Mouse (Mus musculus) liver, adult 2 months (tissue): ENCODE data around the gene Elovl5.

Experiments
- CTCF ChIP-seq: fragments of 200-500 bp; IDR thresholded peaks from 2 replicates; pipeline ENCODE4 v1.5.1; 2011; ENCODE audit warnings: low read depth, low read length, control low read depth
- POLR2A ChIP-seq: fragments of 200-500 bp; IDR thresholded peaks from 2 replicates; pipeline ENCODE4 v1.6.1; 2011; ENCODE audit warnings: low read length, control low read depth; ENCODE audit not compliant: insufficient read depth; ENCODE audit errors: extremely low read depth

DNA sequence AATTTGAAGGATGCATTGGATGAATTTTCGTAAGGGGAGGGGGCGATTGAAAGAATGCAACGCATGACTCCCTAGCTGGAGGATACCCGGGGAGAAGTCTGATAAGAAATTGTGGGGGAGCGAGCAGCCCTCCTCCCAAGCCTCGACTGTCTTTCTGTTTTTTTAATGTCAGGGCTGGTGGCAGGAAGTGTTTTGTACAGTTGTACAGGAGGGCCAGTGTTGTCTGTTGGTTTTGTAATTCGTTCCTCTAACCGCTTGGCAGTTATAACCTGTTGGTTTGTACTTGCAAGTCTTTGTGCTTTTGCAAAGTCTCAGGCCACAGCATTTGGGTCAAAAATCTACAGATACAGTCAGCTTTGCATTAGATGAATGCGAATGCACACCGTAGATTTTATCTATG lies 1.0 kb downstream of the Elovl5 start:
- TF ChIP-seq CTCF (no peak), POLR2A (no peak)
